Mouse (Mus musculus) forebrain, postnatal 0 days (tissue): ENCODE data around the gene Tnr. TPM values are rescaled to one million over a fixed set of nuclear protein-coding genes. Genes with fewer than 3 reads are reported as not detected.

Source experiments
- ATAC-seq: fragments of 200-750 bp; cut with Nextera tagmentation; 2 replicates; pipeline ENCODE4 v1.8.0; 2017; ENCODE audit warnings: mild to moderate bottlenecking, moderate library complexity
- DNase-seq: peaks from one replicate; pipeline ENCODE4 v3.0.0-alpha.2; 2015
- H3K27ac ChIP-seq: fragments of 300-500 bp; sonication (generic); 2 replicates; pipeline ENCODE4 v1.5.1; 2014; ENCODE audit warnings: low read depth, mild to moderate bottlenecking, antibody characterized with exemption, low read length, moderate library complexity, mixed read lengths
- H3K27me3 ChIP-seq: fragments of 300-500 bp; sonication (generic); 2 replicates; pipeline ENCODE4 v1.6.1; 2014; ENCODE audit warnings: mild to moderate bottlenecking, low read length, mixed read lengths; ENCODE audit not compliant: insufficient read depth
- H3K36me3 ChIP-seq: fragments of 300-500 bp; sonication (generic); 2 replicates; pipeline ENCODE4 v1.6.1; 2014; ENCODE audit warnings: mild to moderate bottlenecking, moderate library complexity; ENCODE audit not compliant: insufficient read depth
- H3K4me1 ChIP-seq: fragments of 300-500 bp; sonication (generic); 2 replicates; pipeline ENCODE4 v1.6.1; 2014; ENCODE audit warnings: antibody characterized with exemption; ENCODE audit not compliant: insufficient read depth
- H3K4me2 ChIP-seq: fragments of 300-500 bp; sonication (generic); 2 replicates; pipeline ENCODE4 v1.6.1; 2014; ENCODE audit warnings: low read depth, mild to moderate bottlenecking, moderate library complexity
- H3K4me3 ChIP-seq: fragments of 300-500 bp; sonication (generic); 2 replicates; pipeline ENCODE4 v1.5.1; 2014; ENCODE audit warnings: low read depth, low read length, mixed read lengths
- H3K9ac ChIP-seq: fragments of 300-500 bp; sonication (generic); 2 replicates; pipeline ENCODE4 v1.6.1; 2014; ENCODE audit warnings: mild to moderate bottlenecking
- H3K9me3 ChIP-seq: fragments of 300-500 bp; sonication (generic); 2 replicates; pipeline ENCODE4 v1.6.1; 2016; ENCODE audit warnings: low read length
- CTCF ChIP-seq: sonication (generic); IDR thresholded peaks from 2 replicates; pipeline ENCODE4 v1.5.1; 2016; ENCODE audit warnings: antibody characterized with exemption, control low read depth, low read depth
- whole genome bisulfite sequencing: fragments of 180-500 bp; shearing (Covaris S2); extraction: QIAGEN DNeasy Blood & Tissue Kit; methylation state at CpG from one replicate; pipeline ENCODE4 v1.1.7; 2014; 5-methylcytosine and 5-hydroxymethylcytosine counted together
- polyA plus RNA-seq: library from polyadenylated mRNA; unstranded; fragments of >200 nt; fragmentation: Nextera tagmentation; extraction: Ambion mirVana; gene quantifications from 2 replicates; pipeline ENCODE4 v1.2.1, GENCODE M21; 2015
- total RNA-seq: library from RNA; depleted of rRNA; stranded (reverse); fragments of >200 nt; gene quantifications from 2 replicates; pipeline ENCODE4 v1.2.3, GENCODE M21; 2014

The Tnr gene
- total and polyA plus RNA-seq, 2 experiments from 2014 or later, result 4.1 to 45.7 TPM

GRCm38 (mm10) chr1:159764897-159765296 is 241.3 kb downstream of the Tnr start:
- no peak for TF ChIP-seq CTCF
- no peak overlapping the region for H3K9ac ChIP-seq
- 48% methylated on average over 2 of the region's 2 CpGs for WGBS
- ATAC-seq (no peak), DNase-seq (no peak)
- H3K27ac ChIP-seq, result no peak overlapping the region
- H3K27me3 ChIP-seq, result no peaks in the 10 kb centered on the region
- no peaks in the 10 kb centered on the region for H3K36me3 ChIP-seq
- H3K4me2 ChIP-seq, result no peak overlapping the region
- no peak overlapping the region for H3K4me3 ChIP-seq
- no peaks in the 10 kb centered on the region for H3K9me3 ChIP-seq
- H3K4me1 ChIP-seq, result peaks cover 6% of the 10 kb centered on the region

- Histone ChIP-seq H3K9me3 (no peaks in the 10 kb centered on the region), H3K9ac (no peak overlapping the region), H3K27me3 (no peaks in the 10 kb centered on the region), H3K4me3 (no peak overlapping the region), H3K4me1 (no peaks in the 10 kb centered on the region), H3K36me3 (no peaks in the 10 kb centered on the region), H3K27ac (no peak overlapping the region), H3K4me2 (no peak overlapping the region)
- ATAC-seq (no peak), DNase-seq (no peak)
- WGBS, result 64% methylated on average over 6 of the region's 6 CpGs
- TF ChIP-seq CTCF, result no peak
Observed at GRCm38 (mm10) chr1:159769948-159770347, 246.4 kb downstream of the Tnr start.

GRCm38 (mm10) chr1:159773671-159774070 is 250.1 kb downstream of the Tnr start:
- DNase-seq (no peak), ATAC-seq (peak; percentile 6; the same call in 1 of the 2 replicates)
- Histone ChIP-seq H3K9ac (no peak overlapping the region), H3K27me3 (no peaks in the 10 kb centered on the region), H3K4me3 (no peak overlapping the region), H3K27ac (no peak overlapping the region), H3K4me1 (no peaks in the 10 kb centered on the region), H3K36me3 (no peaks in the 10 kb centered on the region), H3K9me3 (no peaks in the 10 kb centered on the region), H3K4me2 (no peak overlapping the region)
- WGBS, result 65% methylated on average over 12 of the region's 12 CpGs
- no peak for TF ChIP-seq CTCF

- 69% methylated on average over 3 of the region's 3 CpGs for WGBS
Observed at GRCm38 (mm10) chr1:159775168-159775567, 251.6 kb downstream of the Tnr start.

GRCm38 (mm10) chr1:159777107-159777506 is 253.5 kb downstream of the Tnr start:
- TF ChIP-seq CTCF, result no peak
- Histone ChIP-seq H3K9me3 (no peaks in the 10 kb centered on the region), H3K4me3 (no peak overlapping the region), H3K4me1 (no peaks in the 10 kb centered on the region), H3K4me2 (no peak overlapping the region), H3K36me3 (no peaks in the 10 kb centered on the region), H3K27me3 (no peaks in the 10 kb centered on the region), H3K9ac (no peak overlapping the region), H3K27ac (no peak overlapping the region)
- 38% methylated on average over 3 of the region's 3 CpGs for WGBS
- DNase-seq, result no peak
- ATAC-seq, result no peak

More at GRCm38 (mm10) chr1:159775168-159775567, 251.6 kb downstream of the Tnr start:
- Histone ChIP-seq H3K9me3 (no peaks in the 10 kb centered on the region), H3K27me3 (no peaks in the 10 kb centered on the region), H3K9ac (no peak overlapping the region), H3K4me3 (no peak overlapping the region), H3K36me3 (no peaks in the 10 kb centered on the region), H3K27ac (no peak overlapping the region), H3K4me1 (no peaks in the 10 kb centered on the region), H3K4me2 (no peak overlapping the region)
- ATAC-seq, result no peak
- TF ChIP-seq CTCF, result no peak
- no peak for DNase-seq

GRCm38 (mm10) chr1:159779424-159779823 is 255.9 kb downstream of the Tnr start:
- ATAC-seq, result no peak
- DNase-seq, result no peak
- H3K36me3 ChIP-seq, result no peaks in the 10 kb centered on the region
- no peaks in the 10 kb centered on the region for H3K4me1 ChIP-seq
- 92% methylated on average over 3 of the region's 3 CpGs for WGBS
- no peak overlapping the region for H3K4me3 ChIP-seq
- H3K9me3 ChIP-seq, result no peaks in the 10 kb centered on the region
- no peak overlapping the region for H3K27ac ChIP-seq
- H3K4me2 ChIP-seq, result no peak overlapping the region
- no peak for TF ChIP-seq CTCF
- no peaks in the 10 kb centered on the region for H3K27me3 ChIP-seq
- H3K9ac ChIP-seq, result no peak overlapping the region

- Histone ChIP-seq H3K36me3 (no peaks in the 10 kb centered on the region), H3K4me3 (no peak overlapping the region), H3K27ac (no peak overlapping the region), H3K9ac (no peak overlapping the region), H3K4me2 (no peak overlapping the region), H3K27me3 (no peaks in the 10 kb centered on the region), H3K9me3 (no peaks in the 10 kb centered on the region), H3K4me1 (no peaks in the 10 kb centered on the region)
- 21% methylated on average over 5 of the region's 5 CpGs for WGBS
- ATAC-seq (no peak), DNase-seq (no peak)
- TF ChIP-seq CTCF, result peak; percentile 59
Observed at GRCm38 (mm10) chr1:159783842-159784241, 260.3 kb downstream of the Tnr start.

GRCm38 (mm10) chr1:159788312-159788711 is 264.7 kb downstream of the Tnr start:
- no peak overlapping the region for H3K9ac ChIP-seq
- no peak overlapping the region for H3K4me3 ChIP-seq
- DNase-seq, result no peak
- H3K27me3 ChIP-seq, result no peaks in the 10 kb centered on the region
- no peaks in the 10 kb centered on the region for H3K4me1 ChIP-seq
- no peak overlapping the region for H3K4me2 ChIP-seq
- no peaks in the 10 kb centered on the region for H3K36me3 ChIP-seq
- 64% methylated on average over 4 of the region's 4 CpGs for WGBS
- no peak for TF ChIP-seq CTCF
- H3K9me3 ChIP-seq, result no peaks in the 10 kb centered on the region
- ATAC-seq, result no peak
- H3K27ac ChIP-seq, result no peak overlapping the region
